Mouse (Mus musculus): Measurements from ENCODE around the gene Hvcn1.
A peak's percentile ranks its signal among the peaks of the same experiment; 100 is the strongest.
"Not testable (repeated sequence)": the region's sequence is repeated elsewhere in the genome, so short reads cannot be mapped to it uniquely, and the experiment has no call there.

The Hvcn1 gene

DNA sequence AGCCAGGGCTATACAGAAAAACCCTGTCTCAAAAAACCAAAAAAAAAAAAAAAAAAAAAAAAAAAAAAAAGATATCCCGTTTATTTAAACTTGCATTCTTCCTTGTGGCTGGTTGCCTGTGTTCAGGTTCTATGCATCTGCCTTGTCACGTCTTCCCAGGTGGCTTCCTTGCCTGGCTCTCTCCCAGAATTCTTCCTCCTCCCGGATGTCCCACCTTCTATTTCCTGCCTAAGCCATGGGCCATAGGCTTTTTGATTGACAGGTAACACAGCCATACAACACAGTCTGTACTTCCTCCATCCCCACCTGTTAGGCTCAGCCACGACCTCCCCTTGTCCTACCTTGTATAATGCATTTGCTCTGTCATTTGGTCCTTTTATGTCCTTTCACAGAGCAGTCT is at the start of gene Hvcn1:
Gene Hvcn1 (plus strand): TSS at position 330 of the 400 bp plus-strand sequence.
- DNase-seq (ENCODE audit: extremely low spot score) = no peak

DNA sequence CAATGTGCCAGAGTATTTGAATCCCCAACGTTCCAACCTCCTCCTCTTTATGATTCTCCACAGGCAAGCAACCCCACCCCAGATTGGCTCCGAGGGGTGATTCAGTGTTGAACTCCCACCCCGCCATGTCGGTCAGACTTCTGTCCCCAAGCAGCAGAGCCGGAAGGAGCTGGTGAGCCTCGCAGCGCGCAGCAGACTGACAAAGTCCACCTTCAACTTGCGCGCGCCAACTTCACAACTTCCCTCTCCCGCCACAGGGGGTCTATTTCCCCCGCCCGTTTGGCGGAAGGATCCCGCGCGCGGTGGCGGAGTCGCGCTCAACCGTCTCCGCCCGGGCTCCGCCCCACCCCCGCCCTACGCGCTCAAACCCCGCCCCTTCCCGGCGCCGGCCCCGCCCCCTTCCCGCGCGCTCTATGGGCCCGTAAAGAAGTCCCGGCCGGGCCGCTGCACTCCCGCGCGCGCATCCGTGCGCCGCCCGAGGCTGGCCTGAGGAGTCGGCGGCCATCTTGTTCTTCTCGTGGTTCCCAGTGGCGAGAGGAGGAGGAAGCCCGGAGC is 48.7 kb upstream of the Hvcn1 start, which contains the start of gene Ppp1cc:
Gene Ppp1cc (plus strand): TSS at position 452 of the 555 bp plus-strand sequence.
- peak; percentile 99 for DNase-seq (ENCODE audit: extremely low spot score)

DNA sequence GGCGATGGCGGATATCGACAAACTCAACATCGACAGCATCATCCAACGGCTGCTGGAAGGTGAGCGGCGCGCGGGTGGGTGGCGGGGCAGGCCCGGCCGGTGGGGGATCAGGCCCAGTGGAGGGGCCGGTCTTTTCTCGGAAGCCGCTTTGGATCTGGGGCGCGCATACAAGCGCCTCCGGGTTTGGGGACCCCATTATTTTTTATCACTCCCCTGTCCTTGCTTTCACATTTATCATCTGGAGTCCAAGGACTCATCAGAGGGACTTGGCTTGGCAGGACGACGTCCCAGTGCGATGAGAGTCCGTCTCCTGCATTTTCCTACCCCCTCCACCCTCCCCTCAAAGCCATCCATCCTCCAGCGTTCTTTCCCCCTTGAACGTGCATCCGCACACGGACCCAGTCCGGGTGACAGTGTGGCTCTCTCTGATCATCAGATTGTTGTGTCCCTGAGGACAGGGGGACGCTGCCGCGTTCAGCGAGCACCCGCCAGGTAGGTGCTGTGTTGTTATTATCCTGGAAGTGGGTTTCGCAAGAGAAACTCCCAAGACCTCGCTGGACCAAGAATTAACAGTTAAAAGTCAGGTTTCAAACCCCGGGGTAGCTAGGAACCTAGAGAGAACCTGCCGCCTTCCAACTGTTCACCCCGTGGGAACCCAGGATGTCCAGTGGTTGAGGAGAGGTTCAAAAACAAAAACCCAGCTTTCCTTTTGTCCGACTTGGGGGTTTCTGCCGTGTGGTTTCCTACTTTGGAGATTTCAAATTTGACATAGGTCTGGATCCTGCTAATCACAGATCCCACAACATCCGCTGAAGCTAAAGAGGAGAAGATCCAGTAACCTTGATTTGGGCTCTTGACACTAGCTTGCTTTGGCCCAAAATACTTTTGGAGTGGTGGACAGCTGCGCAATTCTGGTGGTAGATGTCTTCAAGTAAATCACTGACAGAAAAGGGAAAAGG is 47.8 kb upstream of the Hvcn1 start:
- DNase-seq (ENCODE audit: extremely low spot score) = peak; percentile 28

DNA sequence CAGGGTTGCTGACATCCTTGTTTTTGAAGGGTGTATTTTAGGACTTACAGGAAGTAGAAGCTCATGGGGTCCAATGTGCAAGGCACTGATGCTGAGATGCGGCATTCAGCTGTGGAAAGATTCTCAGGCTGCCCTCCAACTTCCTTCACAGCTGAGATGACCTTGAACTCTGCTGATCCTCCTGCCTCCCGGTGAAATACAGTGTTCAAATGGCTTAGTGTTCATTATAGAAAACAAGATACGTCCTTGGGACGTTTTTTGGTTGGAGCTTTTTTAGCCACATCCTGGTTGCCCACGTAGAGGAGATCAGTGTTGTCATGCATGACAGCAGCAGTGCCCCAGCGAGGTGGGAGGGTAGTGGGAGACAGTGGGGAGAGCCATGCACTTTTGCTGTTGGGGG is 43.4 kb upstream of the Hvcn1 start:
- DNase-seq (ENCODE audit: extremely low spot score) = no peak

DNA sequence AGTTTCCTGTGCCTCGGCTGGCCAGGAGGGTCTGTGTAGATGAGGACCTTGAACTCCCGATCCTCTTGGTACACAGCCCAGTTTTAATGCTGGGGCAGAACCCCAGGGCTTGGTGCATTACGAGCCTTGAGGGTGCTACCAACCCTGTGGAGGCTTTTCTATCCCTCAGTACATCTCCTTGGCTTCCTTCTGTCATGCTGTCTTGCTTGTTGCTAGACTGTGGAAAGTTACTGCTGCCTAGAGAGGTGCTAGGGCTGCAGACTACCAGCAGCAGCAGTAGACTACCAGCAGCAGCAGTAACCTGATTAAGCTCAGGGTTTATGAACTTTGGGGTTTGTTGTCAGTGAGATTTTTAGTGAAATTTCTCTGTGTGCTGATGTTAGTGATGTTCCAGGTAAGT is 42.6 kb upstream of the Hvcn1 start:
- no peak for DNase-seq (ENCODE audit: extremely low spot score)

DNA sequence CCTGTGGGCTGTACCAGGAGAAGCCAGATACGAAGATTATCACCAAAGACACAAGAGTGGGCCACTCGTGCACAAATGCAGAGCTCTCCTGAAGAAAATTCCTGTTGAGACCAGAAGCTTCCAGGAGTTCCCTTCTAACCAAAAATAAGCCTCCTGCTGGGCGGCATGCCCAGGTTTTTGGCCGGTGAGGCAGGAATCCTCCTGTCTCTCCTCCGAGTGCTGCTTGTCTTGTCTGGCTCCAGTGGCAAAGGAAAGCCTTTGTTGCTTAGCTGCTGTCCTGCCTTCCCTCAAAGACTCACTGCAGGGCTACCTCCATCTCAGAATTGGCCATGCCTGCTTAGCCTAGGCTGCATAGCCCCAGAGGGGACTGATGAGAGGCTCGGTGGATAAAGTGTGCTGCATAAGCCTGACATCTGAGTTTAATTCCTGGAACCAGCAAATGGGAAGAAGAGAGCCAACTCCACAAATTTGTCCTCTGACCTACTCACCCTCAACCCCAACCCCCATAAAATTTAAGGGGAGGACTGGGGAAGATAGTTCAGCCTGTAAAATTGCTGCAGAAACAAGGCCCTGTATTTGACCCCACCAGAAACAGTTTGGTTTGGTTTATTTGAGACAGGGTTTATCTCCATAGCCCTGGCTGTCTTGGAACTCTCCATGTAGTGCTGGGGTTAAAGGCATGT is 41.2 kb upstream of the Hvcn1 start:
- no peak for DNase-seq (ENCODE audit: extremely low spot score)

DNA sequence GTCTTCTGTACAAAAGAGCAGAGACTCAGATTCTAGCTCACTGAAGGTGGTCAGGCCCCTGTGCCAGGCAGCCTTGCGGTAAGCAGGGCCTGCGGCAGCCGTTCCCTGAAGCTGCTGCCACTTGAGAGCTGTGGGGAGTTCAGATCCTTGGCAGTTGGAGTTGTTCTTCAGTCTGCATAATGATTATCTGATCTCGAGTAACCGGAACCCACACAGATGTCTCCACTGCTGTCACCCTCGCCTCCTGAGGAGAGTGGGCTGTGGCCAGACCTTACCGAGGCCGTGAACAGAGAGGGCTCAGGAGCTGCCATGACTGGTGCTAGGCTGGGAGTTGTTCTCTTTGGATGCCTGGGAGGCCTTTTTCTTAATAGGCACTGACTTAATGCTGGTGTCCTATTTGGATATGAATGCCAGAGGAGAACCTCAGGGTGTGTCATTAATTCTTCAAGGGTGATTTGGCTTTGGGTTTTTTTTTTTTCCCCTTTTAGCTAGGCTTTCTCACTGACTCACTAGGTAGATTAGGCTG is 39.9 kb upstream of the Hvcn1 start:
- DNase-seq (ENCODE audit: extremely low spot score) = no peak

DNA sequence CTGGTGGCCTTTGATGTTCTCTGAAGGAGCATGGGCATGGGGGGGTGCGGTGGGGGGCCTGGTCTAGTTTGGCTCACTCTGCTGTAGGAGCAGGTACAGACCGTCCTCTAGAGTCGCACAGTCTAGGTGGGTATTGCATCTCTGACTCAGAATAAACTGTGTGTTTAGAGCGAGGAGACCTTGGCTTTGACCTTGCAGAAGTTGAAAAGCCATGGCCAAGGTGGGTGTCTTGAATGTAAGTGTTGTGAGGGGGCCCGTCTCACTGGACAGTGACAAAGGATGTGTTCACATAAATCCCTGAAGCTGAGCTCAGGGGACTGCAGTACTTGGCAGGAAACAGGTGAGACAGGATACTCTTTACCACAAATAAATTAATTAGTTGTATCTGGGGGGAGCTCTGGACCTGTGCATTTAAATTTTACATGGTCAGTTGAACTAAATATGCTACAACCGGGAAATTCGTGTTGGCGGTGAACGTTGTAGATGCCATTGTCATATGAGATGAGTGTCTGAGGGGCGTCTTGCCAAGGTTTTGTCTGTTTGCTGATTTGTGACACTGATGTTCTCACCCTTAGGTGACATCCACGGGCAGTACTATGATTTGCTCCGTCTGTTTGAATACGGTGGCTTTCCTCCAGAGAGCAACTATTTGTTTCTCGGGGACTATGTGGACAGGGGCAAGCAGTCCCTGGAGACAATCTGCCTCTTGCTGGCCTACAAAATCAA is 38.1 kb upstream of the Hvcn1 start:
- no peak for DNase-seq (ENCODE audit: extremely low spot score)

DNA sequence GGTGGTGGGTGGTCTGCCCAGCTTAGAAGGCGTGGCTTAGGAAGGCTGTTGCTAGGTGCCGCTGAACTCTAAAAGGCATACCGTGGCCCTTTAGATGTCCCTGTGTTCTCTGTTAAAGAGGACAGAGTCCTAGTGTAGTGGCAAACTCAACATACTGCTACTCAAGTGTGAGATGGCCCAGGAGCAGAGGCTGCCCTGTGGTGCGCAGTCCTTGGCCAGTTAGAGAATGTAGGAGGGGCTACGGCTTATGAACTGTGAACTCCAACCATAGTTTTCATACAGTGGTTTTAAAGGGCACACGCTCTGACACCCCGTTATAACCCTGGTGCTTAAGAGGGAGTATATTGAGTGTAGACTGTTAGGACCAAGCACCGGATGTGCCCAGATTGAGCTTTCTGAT is 35.5 kb upstream of the Hvcn1 start:
- DNase-seq (ENCODE audit: extremely low spot score) = no peak

DNA sequence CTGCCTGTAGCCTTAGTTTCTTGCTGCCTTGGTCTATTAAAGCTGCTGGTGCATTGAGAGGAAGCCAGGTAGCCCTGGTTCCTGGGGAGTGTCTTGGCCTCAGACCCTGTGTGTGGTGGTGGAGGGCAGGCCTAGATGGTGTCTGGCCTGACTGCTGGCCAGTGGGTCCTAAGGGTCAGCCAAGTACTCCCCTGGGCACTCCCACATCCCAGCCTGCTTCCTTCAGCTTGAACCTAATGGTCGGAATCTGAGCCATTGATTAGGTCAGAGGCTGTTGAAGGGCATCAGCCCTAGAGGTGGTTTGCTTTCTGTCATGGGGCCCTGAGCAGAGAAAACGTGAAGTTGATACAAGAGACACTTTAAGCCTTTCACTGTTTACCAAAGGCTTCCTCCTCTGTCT is 31.2 kb upstream of the Hvcn1 start:
- DNase-seq (ENCODE audit: extremely low spot score) = no peak

DNA sequence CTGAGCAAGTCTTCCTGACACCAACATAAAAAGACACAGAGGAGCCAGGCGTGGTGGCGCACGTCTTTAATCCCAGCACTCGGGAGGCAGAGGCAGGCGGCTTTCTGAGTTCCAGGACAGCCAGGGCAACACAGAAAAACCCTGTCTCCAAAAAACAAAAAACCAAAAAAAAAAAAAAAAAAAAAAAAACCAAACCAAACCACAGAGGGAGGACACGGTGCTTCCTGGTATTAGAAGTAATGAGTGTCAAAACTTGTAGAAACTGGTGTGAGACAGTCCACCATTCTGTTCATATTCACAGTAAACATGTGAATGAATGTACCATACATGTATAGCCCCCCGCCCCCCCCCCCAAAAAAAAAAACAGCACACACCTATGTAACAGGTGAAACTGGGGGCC is 30.6 kb upstream of the Hvcn1 start:
- no peak for DNase-seq (ENCODE audit: extremely low spot score)

DNA sequence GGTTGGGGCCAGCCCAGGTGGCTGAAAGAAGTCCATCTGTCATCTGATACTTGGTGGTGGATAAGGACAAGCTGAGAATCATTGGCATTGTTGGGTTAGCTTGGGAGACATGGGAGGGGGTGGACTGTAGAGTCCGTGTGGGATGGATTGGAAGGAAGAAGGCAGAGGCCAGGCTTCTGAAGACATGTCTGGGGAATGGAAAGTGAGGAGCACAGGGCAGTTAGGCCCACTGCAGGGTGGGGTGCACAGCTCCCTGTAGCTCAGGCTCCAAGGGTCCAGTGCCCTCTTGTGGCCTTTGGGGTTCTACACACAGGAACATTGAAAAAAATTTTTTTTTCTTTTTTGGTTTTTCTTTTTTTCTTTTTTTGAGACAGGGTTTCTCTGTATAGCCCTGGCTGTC is 30.2 kb upstream of the Hvcn1 start:
- peak; percentile 49 for DNase-seq (ENCODE audit: extremely low spot score)

DNA sequence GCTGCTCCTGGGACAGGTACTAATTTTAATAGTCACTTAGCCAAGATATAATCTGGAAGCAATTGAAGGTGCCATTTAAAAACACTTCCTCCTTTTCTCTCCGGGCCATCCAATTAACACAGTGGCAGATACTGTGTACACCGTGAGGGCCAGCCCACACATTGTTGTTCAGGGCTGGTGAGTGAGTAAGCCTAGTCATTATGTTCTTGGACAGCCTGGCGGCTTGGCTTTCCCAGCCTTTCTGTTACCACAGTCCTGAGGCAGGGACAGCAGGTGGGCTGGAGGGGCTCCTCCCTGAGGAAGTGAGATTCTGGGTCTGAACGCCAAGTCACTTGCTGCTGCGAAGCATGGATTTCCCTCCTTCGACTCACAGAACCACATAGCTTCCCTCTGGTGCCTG is 26.9 kb upstream of the Hvcn1 start:
- DNase-seq (ENCODE audit: extremely low spot score) = no peak

DNA sequence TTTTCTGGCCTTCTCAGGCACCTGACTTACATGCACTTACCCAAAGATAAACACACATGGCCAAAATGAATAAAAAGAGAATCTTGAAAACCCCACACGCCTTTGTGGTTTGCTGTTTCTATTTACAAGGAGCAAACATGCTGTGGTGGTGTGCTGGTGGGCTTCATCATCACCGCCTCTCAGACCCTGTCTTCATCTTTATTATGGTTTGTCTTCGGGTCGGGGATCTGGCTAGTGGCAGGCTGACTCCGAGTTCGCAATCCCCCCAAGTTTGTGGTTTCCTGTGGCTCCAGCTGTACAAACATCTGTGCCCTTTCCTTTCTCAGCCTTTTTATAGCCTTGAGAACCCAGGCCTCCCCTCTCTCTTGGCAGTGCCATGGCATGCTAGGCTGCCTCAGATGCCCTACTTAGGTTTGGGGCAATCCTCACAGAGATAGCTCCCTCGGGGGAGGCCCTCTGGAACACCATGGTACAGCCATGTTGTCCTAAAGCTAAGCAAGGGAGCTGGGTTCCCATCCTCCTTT is 22.3 kb upstream of the Hvcn1 start:
- DNase-seq (ENCODE audit: extremely low spot score) = no peak

DNA sequence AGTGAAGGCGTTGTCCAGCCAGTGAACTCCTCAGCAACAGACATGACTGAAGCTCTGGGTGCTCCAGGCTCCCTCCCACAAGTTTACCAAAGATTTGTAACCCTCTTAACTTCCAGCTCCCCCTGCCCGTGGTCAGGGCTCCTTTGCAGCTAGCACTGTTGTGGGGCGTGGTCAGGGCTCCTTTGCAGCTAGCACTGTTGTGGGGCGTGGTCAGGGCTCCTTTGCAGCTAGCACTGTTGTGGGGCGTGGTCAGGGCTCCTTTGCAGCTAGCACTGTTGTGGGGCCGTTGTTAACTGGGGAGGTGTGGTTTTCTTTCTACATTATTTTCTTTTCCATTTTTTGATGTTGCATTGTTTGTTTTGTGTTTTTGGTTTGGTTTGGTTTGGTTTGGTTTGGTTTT is 21.7 kb upstream of the Hvcn1 start:
- not testable (repeated sequence) for DNase-seq (ENCODE audit: extremely low spot score)

DNA sequence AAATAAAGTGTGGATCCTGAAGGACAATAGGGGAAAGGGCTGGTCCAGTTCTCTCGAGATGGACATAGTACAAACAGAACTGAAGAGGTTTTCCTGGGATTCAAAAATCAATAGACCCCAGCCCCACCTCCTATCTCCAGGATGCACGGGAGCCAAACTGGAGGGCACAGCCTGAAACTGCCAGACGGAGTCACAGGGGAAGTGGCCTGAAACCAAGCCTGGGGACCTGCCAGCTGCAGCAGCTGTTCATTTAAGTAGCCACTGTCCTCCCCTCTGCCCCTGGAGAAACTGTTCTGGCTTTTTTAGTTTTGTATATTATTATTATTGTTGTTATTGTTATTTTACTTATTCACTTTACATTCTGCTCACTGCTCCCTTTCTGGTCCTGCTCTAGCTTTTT is 17.5 kb upstream of the Hvcn1 start:
- no peak for DNase-seq (ENCODE audit: extremely low spot score)

DNA sequence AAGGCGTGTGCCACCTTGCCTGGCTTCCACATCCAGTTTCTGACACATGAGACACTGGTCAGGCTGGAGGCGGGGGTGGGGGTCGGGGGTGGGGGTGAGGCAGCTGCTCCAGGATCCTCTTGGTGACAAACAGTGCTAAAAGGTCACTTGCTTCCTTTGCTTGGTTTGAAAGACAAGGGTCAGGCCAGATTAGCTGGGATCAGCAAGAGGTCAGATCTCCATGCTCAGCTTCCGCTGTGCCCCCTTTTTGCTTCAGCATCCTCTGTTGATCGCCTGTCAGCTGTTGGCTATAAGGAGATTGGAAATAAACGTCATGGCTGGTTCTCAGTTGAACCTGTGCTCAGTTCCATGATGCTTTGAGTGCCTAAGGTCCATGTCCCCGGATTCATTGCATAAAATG is 16.1 kb upstream of the Hvcn1 start:
- DNase-seq (ENCODE audit: extremely low spot score) = no peak

DNA sequence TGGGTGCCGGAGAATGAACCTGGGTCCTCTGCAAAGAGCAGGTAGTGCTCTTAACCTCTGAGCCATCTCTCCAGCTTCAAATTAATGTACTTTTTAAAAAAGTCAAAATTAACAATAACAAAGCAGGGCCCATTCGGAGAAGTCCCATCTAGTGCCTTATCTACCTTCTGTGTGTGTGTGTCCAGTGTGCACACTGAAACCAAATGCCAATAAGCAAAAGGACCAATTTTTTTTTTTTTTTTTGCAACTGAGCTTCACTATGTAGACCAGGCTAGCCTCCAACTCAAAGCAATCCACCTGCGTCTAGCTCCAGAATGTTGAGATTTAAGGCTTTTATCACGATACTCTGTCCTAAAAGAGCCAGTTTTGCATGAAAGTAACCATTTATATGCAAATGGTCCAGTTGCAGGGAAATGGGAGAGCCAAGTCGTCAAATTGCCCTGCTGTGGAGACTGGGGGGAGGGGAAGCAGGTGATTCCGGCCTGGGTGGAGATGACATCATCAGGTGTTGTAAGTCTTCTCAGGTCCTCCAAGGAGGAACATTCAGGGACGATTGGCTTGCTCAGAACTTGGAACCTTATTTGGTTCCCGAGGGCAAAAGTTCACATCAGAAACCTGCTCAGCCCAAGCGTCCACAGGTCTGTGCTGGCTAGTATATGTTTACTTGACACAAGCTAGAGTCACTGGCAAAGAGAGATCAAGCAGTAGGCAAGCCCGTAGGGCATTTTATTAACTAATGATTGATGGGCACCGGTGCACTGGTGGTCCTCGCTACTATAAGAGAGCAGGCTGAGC is 15.1 kb upstream of the Hvcn1 start:
- no peak for DNase-seq (ENCODE audit: extremely low spot score)

DNA sequence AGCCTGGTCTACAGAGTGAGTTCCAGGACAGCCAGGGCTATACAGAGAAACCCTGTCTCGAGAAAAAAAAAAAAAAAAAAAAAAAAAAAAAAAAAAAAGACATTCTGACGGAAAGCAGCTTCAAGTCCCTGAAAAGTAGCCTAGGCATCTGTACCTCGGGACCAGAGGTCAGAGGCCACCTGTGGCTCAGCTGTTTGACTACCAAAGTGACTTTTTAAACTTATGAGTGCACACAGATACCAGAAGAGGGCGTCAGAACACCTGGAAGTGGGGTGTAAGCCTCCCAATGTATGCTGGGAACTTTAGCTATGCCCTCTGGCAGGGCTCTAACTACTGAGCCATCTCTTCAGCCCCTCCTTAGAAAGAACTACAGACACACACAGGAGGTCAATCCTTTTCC is 14.3 kb upstream of the Hvcn1 start:
- no peak for DNase-seq (ENCODE audit: extremely low spot score)

DNA sequence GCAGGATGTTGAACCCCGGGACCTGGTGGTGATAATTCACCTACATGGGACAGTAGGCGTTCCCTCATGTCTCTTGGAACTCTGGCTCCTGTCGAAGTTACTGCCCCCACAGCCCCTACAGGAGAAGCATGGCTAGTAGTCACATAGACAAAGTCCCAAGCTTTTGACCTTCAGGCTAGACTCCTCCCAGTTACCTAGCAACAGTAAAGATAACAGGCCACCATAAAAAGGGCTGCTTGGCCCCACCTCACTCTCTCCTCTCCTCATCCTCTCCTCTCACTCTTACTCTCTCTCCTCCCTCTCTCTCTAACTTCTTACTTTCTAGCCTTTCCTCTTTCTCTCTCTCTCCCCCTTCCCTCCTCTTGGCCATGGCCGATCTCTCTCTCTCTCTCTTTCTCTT is 5.7 kb upstream of the Hvcn1 start:
- DNase-seq (ENCODE audit: extremely low spot score) = no peak

DNA sequence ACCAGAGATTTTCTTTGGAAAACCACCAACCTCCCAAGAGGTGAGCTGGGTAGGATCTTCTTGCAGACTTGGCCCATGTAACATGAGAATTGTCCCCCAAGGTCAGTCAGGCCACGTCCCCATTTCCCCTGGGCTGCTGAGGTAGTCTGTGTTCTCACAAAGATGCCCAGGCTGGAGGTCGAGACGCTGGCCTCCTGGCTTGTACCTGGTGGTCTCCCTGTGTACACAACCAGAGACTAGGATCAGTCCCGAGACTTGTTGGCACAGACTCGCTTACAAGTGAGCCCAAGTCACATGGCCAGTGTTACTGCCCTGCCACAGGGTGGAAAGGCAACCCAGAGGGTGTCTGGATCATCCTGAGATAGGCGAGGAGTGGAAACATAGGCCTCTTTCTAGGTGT is 4.7 kb upstream of the Hvcn1 start:
- no peak for DNase-seq (ENCODE audit: extremely low spot score)
